Mouse (Mus musculus) erythroblast, embryonic 14.5 days (primary cell): Measurements from ENCODE around the gene Rhobtb1. TPM values are rescaled to one million over a fixed set of nuclear protein-coding genes. Genes with fewer than 3 reads are reported as not detected.

Source experiments
- H3K27me3 ChIP-seq: 2 replicates; pipeline ENCODE4 v1.6.1; 2012; ENCODE audit warnings: inconsistent platforms; ENCODE audit not compliant: control insufficient read depth
- H3K36me3 ChIP-seq: 2 replicates; pipeline ENCODE4 v1.6.1; 2012; ENCODE audit warnings: mild to moderate bottlenecking, inconsistent platforms; ENCODE audit not compliant: control insufficient read depth
- H3K4me1 ChIP-seq: 2 replicates; pipeline ENCODE4 v1.6.1; 2012; ENCODE audit warnings: inconsistent platforms; ENCODE audit not compliant: control insufficient read depth
- H3K4me3 ChIP-seq: replicated peaks from 2 replicates; pipeline ENCODE3; 2012; ENCODE audit warnings: moderate library complexity, mild to moderate bottlenecking, inconsistent platforms
- H3K9me3 ChIP-seq: 2 replicates; pipeline ENCODE4 v1.6.1; 2012; ENCODE audit warnings: low read length, inconsistent platforms, mixed read lengths; ENCODE audit not compliant: control insufficient read depth
- GATA1 ChIP-seq: IDR thresholded peaks from 2 replicates; pipeline ENCODE4 v1.6.1; 2012; ENCODE audit warnings: low read length, inconsistent platforms, mixed read lengths
- TAL1 ChIP-seq: IDR thresholded peaks from 3 replicates; pipeline ENCODE4 v1.6.1; 2012; ENCODE audit warnings: low read length, inconsistent platforms, mixed read lengths
- polyA plus RNA-seq: library from polyadenylated mRNA; stranded (reverse); fragments of >175 nt; gene quantifications from 2 replicates; pipeline ENCODE4 v1.2.3, GENCODE M21; 2012

Gene Rhobtb1
- polyA plus RNA-seq, 1 experiment, result 0.03 TPM

GRCm38 (mm10) chr10:69336219-69336618 is 185.0 kb downstream of the Rhobtb1 start:
- peaks cover 95% of the 10 kb centered on the region for H3K36me3 ChIP-seq
- H3K4me1 ChIP-seq, result no peaks in the 10 kb centered on the region
- H3K4me3 ChIP-seq, result no peak overlapping the region
- no peak for TF ChIP-seq GATA1
- TF ChIP-seq TAL1, result no peak
- H3K27me3 ChIP-seq, result no peaks in the 10 kb centered on the region
- H3K9me3 ChIP-seq, result no peaks in the 10 kb centered on the region

- TF ChIP-seq GATA1 (no peak), TAL1 (no peak)
- H3K36me3 ChIP-seq, result peaks cover 100% of the 10 kb centered on the region
- H3K4me3 ChIP-seq, result no peak overlapping the region
- no peaks in the 10 kb centered on the region for H3K27me3 ChIP-seq
- H3K9me3 ChIP-seq, result no peaks in the 10 kb centered on the region
- peaks cover 5% of the 10 kb centered on the region for H3K4me1 ChIP-seq
Observed at GRCm38 (mm10) chr10:69340001-69340400, 188.8 kb downstream of the Rhobtb1 start.

Other genes starting within 250 kb of the Rhobtb1 start
- gene A930033H14Rik, start 61.7 kb downstream of the Rhobtb1 start, polyA plus RNA-seq, result not detected in 2 replicates
- gene Cdk1, start 201.5 kb downstream of the Rhobtb1 start, polyA plus RNA-seq, result 5.0 and 7.7 TPM in 2 replicates
- 0.03 TPM in 1 of 2 replicates, not detected in the other for gene Ank3, start 247.3 kb downstream of the Rhobtb1 start, polyA plus RNA-seq